Mouse (Mus musculus): ENCODE data around the gene Cyp27b1.
"Not testable (repeated sequence)": the region's sequence is repeated elsewhere in the genome, so short reads cannot be mapped to it uniquely, and the experiment has no call there.

The Cyp27b1 gene

GRCm38 (mm10) chr10:127071203-127071602, 23.2 kb downstream of the Cyp27b1 start:
- no peak for DNase-seq

GRCm38 (mm10) chr10:127072270-127072669, 24.2 kb downstream of the Cyp27b1 start:
- not testable (repeated sequence) for DNase-seq

DNA sequence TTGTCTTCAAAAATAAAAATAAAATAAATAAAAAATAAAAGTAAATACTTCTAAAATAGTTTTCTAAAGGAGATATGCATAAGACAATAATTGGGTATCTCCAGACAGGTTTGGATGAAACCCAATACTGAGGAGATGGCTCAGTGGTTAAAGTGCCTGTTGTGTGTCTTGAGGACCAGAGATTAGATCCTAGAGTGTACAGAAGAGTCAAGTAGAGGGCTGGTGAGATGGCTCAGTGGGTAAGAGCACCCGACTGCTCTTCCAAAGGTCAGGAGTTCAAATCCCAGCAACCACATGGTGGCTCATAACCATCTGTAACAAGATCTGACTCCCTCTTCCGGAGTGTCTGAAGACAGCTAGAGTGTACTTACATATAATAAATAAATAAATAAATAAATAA, 24.9 kb downstream of the Cyp27b1 start:
- DNase-seq = not testable (repeated sequence)

GRCm38 (mm10) chr10:127073981-127074380, 25.9 kb downstream of the Cyp27b1 start:
- DNase-seq = no peak

DNA sequence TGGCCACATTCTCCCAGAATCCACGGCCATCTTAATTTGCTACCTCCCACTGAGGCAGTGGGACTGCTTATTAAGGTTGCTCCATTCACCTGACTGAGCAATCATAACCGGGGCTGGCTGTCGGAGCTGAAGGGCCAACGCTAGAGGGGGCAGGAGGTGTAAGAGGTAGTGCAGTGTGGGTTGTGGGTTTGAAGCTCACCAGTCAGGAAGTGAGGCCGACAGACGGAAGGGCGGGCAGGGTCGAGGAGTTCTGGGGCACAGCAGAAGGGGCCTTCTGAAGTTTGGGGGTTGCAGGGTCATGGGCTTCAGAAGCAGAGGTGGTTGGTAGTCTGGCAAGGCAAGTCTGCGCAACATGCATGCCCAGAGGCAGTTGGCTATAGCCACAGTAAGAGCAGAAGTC, 27.0 kb downstream of the Cyp27b1 start, which contains the start of gene Agap2:
Gene Agap2, plus strand, starts transcription at position 205 of the 400 bp plus-strand sequence.
- DNase-seq = no peak

DNA sequence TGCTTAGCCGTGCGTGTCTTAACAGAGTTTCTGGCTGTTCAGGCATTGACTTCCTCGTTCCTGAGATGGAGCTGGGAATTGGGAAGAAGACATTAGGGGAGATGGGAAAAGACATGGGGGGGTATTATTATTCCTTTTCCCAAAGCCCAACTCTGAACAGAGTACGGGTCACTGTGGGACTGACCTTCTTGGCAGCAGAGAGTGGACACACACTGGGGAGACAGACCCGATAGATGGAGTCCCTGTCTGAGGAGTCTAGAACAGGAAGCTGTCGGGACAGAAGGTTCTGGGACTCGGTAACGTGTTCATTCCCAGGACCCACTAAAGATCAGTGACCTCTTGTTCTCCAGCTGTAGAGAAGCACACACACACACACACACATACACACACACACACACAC, 27.6 kb downstream of the Cyp27b1 start:
- DNase-seq = no peak

DNA sequence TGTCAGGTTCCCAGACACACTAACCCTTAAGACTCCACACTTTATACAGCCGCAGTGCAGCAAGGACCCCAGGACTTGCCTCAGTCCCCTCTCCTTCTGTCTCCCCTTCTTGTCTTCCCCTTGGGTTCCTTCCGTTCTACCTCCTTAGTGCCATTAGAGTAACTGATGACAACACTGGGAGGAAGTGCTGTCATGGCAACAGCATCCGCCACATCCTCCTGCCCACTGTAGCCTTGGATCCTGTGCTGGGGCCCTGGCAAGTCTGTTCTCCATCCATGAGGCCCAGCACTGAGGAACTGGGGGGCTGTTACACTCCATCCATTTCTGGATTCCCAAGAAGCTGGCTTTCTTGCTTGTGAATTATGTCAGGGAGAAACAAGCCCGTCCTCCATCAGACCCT, 28.0 kb downstream of the Cyp27b1 start:
- DNase-seq = no peak

- DNase-seq = no peak
Measured at GRCm38 (mm10) chr10:127077515-127077914, 29.5 kb downstream of the Cyp27b1 start.

GRCm38 (mm10) chr10:127078001-127078676, 30.1 kb downstream of the Cyp27b1 start:
- no peak for DNase-seq

- peak; percentile 48 for DNase-seq
Measured at GRCm38 (mm10) chr10:127078677-127079575, 30.9 kb downstream of the Cyp27b1 start.

- no peak for DNase-seq
Measured at GRCm38 (mm10) chr10:127079665-127080391, 31.8 kb downstream of the Cyp27b1 start.

DNA sequence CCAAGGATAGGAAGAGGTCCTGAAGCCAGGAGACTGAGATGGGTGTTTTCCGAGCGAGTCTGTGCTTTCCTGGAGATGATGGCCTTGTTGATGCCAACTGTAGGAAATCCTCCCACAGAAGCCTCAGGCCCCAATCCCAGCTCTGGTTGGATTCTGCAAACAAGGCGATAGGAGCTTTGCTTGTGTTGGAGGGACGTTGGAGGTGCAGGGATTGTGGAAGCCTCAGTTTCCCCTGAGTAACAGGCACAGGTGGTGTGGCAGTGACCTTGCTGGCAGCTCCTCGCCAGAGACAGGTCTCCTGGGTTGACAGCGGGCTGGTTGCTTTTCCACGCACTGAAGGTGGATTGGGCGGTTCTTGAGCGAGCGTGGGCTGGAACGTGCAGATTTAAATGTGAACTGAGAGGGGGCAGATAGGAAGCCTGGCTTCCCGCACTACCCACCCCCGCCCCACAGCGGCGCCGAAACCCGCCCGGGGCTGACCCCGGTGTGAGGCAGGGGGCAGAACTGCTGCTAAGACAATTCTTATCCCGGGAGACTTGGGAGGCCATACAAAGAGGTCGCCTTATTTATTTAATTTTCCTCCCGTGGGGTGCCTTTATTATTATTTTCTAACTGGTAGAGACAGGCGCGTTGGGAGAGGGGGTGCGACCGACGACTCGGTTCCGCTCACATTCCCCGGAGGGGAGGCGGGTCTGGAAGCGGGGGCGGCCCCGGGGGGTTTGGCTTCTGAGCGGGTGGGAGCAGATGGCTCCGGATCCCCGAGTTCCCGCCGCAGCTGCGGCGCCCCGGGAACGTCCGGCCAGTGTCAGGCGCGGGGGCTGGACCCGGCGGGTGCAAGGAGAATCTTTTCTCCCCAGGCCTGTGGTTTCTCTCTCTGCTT, 33.1 kb downstream of the Cyp27b1 start:
- peak; percentile 51 for DNase-seq

DNA sequence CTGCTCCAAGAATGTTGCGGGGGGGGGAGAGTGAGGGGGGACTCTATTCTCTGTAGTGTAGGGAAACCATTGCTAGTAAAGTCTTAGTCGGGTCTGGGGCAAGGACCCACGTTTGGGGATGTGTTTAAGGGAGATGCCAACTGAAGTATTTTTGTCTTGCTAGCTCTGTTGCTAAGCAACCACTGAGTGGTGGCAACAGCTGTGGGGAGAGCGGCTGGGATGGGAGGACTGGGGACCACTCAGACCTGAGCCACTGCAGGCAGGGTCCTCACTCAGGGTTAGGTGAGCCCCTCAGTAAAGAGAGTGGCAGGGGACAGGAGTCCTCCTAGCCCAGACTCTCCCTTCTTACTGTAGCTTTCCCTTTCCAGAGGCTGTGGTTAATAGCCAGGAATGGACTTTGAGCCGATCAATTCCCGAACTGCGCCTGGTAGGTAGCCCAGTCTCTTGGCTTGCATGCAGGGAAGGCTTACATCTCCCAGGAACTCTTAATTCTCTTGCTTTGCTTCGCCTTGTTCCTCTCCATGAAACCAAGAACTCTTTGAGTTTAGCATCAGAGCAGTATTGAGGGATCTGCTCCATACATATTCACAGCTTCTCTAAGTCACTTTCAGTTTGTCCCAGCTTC, 34.1 kb downstream of the Cyp27b1 start:
- DNase-seq = no peak

GRCm38 (mm10) chr10:127083292-127083914, 35.4 kb downstream of the Cyp27b1 start:
- DNase-seq = no peak

GRCm38 (mm10) chr10:127083915-127084306, 35.9 kb downstream of the Cyp27b1 start:
- DNase-seq = no peak

- no peak for DNase-seq
Measured at GRCm38 (mm10) chr10:127085052-127085451, 37.0 kb downstream of the Cyp27b1 start.

DNA sequence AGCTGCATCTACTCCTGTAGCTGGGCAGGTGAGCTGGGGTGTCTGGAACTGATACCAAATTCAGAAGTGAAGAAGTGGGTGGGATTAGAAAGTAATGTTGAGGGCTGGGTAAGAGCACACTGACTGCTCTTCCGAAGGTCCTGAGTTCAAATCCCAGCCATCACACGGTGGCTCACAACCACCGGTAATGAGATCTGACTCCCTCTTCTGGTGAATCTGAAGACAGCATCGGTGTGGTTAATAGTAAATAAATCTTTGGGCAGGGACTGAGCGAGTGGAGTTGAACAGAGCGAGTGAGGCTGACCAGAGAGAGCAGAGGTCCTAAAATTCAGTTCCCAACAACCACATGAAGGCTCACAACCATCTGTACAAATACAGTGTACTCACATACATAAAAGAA, 37.6 kb downstream of the Cyp27b1 start:
- no peak for DNase-seq

GRCm38 (mm10) chr10:127090560-127091411, 42.7 kb downstream of the Cyp27b1 start:
- DNase-seq = peak; percentile 76

- no peak for DNase-seq
Measured at GRCm38 (mm10) chr10:127091507-127092396, 43.7 kb downstream of the Cyp27b1 start.

Data from kidney, postnatal 14 days (tissue).